Mouse (Mus musculus) fibroblast of lung, adult 2 months (primary cell): ENCODE measurements at regions not wholly inside any gene's neighbourhood (a gene's known extent, or its start where the extent isn't known, plus 50 kb on each side); places are given as distances from the start of the nearest gene placed in this dataset.
A peak's percentile ranks its signal among the peaks of the same experiment; 100 is the strongest.

Source experiments
- DNase-seq: peaks from one replicate; pipeline ENCODE4 v3.0.0-alpha.2; 2011; ENCODE audit warnings: low read depth

- DNase-seq = peak; percentile 66
Measured at GRCm38 (mm10) chr2:144123395-144124034, 90.7 kb downstream of the Banf2 start.

DNA sequence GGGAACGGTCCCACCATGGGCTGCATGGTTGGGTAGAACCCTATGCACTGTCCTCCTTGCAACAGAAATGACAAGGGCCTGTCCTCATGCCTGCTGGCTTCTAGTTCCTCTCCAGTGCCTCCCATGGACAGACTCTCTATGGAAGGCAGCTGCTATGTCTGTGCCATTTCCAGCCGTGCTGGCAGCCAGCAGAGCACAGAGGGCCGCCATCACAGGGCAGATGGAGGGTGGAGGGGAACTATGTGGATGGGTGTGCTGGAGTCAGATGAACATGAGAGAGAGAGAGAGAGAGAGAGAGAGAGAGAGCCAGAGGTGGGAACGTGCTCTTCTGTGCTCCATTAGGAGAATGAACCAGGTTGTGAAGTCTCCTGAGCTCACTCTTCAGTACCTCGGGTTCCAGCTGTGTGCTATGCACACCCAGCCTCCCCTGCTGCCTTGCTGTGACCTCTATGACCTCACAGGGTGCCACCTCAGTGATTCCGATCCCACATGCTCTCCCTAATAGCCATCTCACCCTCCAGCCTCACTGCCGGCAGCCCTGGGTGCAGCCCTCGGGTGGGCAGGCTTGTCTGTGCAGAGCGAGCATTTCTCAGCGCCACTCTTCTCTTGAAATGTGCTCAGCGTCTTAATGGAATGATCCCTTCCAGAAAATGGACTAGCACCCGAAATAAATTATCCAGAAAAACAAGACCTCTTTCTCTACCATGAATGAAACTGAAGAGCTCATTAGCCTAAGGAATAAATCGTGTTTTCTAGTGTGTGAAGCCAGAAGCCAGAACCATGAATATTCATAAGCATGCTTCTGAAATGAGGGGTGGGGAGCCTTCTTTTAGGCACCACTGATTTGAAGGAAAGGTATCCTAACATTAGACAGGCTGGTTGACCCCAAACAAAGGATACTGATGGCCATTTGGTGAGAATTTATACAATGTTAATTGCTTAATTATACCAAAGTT, 94.5 kb downstream of the Banf2 start:
- no peak for DNase-seq

GRCm38 (mm10) chr2:144128038-144128402, 95.2 kb downstream of the Banf2 start:
- no peak for DNase-seq

- DNase-seq = no peak
Measured at GRCm38 (mm10) chr2:144128527-144128926, 95.7 kb downstream of the Banf2 start.

GRCm38 (mm10) chr2:144133806-144134574, 101.1 kb downstream of the Banf2 start:
- peak; percentile 34 for DNase-seq

DNA sequence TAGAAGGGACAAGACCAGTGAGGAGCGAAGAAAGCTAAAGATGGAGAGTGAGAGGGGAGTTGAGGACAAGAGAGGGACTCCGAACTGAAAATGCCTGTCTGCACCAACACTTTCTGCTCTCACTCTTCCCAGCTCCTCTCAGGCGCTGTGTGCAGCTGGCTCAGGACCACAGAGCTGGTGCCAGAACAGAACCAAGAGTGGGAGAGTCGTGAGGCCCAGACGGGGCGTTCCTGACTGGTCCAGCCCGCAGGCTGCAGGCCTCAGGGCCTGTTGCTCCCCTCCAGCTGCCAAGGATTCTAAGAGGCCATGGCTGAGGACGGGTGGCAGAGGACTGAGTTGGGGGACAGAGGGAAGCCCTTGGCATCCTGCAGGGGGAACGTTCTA, 101.7 kb downstream of the Banf2 start:
- DNase-seq = peak; percentile 61

DNA sequence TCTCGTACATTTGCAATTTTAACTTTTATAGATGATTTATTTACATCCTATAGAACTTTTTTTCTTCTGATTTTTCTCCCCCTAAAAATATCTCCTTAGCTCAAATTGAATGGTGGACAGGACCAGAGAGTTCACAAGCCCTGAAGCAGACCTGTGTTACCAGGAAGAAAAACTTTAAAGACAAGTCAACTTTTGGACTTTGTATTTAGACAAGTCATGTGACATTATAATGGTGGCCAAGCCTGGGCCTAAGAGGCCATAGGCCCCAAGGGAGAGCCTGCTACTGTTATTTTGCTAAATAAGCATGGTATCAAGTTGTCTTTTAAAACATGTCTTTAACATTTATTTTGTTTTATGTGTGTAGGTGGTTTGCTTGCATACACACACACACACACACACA, 102.7 kb downstream of the Banf2 start:
- DNase-seq = no peak

GRCm38 (mm10) chr2:144143620-144144384, 110.9 kb downstream of the Banf2 start:
- no peak for DNase-seq

DNA sequence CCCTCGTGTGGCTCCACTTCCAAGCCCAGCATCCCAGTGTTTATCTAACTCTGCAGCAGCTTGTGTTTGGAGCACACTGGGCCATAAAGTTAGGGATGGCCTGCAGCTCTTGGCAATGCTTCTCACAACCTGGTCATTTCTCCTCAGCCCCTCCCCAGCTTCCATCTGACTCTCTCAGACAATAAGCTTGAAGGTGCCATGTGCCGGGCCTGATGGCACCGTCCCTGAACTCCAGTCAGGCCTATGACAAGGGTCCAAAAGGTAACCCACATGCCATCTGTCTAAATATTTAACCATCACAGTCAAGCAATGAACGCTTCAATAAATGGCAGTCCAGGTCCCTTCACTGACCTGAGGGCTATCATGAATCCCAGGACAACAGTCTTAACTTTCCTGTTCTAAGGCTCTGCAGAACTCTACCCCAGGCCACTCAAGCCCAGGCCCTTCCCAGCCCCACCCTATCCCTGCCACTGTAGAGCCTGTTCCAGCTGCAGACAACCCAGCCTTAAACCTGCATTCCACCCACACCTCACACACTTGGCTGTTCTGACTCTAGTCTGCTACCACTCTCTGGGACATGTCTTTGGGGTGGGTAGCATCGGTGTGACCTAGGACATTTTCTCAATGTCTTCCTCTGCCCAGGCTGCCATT, 111.8 kb downstream of the Banf2 start:
- no peak for DNase-seq

- no peak for DNase-seq
Measured at GRCm38 (mm10) chr2:144156456-144157211, 113.8 kb upstream of the Mgme1 start.

DNA sequence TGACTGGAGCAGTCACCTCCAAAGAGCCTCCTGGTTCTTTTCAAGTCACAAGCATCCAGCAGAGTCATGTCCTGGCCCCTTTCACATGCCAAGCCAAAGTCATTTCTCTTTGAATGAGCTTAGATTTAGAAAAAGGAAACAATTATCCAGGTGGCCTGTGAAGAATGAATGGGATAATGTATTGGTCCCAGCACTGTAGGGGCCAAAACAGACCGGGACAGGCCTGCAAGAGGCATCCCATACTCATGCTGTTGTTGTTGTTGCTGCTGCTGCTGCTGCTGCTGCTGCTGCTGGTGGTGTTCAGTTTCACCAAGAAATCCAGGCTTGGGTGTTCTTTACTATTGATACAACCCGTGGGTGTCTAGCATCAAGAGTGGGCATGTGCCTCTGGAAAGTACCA, 113.1 kb upstream of the Mgme1 start:
- DNase-seq = no peak

GRCm38 (mm10) chr2:144158256-144158655, 112.2 kb upstream of the Mgme1 start:
- no peak for DNase-seq

DNA sequence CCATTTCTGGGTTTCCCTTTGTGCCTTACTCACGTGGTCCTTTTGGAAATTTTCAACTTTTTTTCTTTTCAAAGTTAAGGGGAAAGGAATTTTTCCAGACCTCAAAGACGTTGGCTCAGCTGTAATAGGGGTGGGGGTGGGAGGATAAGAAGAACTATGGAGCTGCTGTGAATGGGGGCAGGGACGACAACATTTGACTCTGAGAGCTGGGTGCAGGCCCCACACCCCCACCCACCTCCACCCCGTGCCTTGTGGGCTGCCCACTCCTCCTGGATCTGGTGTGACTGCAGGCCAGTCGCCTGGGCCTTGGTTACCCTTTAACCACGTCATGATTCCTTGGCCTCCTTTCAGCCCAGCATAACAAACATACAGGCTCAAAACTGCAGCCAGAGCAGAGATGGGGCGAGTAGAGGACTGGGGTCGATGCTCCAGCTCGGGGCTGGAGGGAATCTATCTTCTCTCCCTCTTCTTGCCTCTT, 110.6 kb upstream of the Mgme1 start:
- DNase-seq = no peak

GRCm38 (mm10) chr2:144160434-144160833, 110.0 kb upstream of the Mgme1 start:
- DNase-seq = no peak

- no peak for DNase-seq
Measured at GRCm38 (mm10) chr2:144161852-144162251, 108.6 kb upstream of the Mgme1 start.

GRCm38 (mm10) chr2:144164102-144164501, 106.4 kb upstream of the Mgme1 start:
- DNase-seq = peak; percentile 46

- DNase-seq = peak; percentile 66
Measured at GRCm38 (mm10) chr2:144164986-144165821, 105.3 kb upstream of the Mgme1 start.

- no peak for DNase-seq
Measured at GRCm38 (mm10) chr2:144166102-144166750, 104.2 kb upstream of the Mgme1 start.

GRCm38 (mm10) chr2:144169576-144170178, 100.8 kb upstream of the Mgme1 start:
- DNase-seq = no peak
